Mouse (Mus musculus) embryo, embryonic 11 days (tissue): Measurements from ENCODE around the gene Ncor2.

Experiments
- DNase-seq: peaks from one replicate; pipeline ENCODE4 v3.0.0-alpha.2; 2015

The Ncor2 gene

DNA sequence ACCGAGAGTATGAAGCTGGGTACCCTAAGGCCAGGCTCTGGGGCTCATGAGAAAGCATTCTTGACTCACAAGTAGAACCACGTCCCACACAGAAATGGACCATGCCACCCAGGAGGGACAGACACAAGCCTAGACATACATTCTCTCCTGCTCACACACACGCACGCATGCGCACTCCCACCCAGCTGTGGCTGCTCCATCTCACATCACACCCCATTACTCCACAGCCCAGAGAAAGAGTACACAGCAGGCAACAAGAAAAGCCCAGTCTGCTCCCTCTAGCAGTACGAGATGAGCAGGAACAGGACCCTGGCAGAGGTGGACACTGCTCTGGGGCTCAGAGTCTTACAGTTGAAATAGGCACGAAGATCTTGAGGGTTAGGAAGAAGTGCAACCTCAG is 55.0 kb downstream of the Ncor2 start:
- no peak for DNase-seq

DNA sequence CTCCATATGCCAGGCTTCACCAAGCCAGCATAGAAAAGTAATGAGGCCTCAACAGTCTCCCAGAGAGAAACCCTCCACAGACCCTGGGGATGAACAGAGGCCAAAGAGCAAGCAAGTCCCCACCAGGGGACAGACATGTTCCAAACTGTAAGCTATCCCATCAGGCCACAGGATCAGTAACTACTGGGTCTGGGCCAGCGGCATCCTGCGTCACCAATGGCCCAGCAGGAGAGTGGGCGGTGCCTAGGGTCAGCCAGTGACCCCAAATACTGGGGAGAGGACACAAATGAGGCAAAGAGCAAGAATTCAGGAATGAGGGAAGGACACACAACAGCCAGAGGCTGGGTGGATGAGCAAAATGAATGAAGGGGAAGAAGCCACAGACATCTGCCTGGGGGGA is 55.8 kb downstream of the Ncor2 start:
- no peak for DNase-seq

DNA sequence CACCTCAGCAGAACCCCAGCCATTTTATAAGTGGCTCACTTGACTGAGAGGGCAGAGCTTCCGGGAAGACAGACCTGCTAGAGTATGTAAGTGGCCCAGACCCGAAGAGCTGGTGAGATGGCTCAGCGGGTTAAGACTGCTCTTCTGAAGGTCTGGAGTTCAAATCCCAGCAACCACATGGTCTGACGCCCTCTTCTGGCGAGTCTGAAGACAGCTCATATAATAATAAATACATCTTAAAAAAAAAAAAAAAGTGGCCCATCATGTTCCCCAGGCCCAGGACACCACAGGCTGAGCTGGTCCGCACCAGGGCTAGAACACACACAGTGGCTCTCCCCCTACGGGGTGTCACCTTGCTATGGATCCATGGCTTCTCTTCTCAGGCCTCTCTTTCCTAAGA is 56.5 kb downstream of the Ncor2 start:
- DNase-seq, result no peak

DNA sequence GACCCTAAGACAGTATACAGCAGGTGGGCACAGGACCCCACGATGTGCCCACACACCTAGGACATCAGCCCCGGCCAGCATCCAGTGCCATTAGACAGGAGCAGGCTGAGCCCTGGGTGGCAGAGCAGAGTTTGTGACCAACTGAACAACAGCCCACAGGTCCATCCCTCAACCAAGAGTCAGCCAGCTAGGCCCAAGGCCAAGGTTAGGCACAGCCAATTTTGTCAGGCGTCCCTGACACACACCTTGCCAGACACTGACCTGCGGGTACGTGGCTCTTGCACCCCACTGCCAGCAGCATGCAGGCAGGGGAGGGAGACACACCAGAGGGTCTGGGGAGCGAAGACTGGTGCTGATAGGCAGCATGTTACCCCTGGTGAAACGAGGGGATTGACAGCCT is 57.0 kb downstream of the Ncor2 start:
- DNase-seq, result no peak

DNA sequence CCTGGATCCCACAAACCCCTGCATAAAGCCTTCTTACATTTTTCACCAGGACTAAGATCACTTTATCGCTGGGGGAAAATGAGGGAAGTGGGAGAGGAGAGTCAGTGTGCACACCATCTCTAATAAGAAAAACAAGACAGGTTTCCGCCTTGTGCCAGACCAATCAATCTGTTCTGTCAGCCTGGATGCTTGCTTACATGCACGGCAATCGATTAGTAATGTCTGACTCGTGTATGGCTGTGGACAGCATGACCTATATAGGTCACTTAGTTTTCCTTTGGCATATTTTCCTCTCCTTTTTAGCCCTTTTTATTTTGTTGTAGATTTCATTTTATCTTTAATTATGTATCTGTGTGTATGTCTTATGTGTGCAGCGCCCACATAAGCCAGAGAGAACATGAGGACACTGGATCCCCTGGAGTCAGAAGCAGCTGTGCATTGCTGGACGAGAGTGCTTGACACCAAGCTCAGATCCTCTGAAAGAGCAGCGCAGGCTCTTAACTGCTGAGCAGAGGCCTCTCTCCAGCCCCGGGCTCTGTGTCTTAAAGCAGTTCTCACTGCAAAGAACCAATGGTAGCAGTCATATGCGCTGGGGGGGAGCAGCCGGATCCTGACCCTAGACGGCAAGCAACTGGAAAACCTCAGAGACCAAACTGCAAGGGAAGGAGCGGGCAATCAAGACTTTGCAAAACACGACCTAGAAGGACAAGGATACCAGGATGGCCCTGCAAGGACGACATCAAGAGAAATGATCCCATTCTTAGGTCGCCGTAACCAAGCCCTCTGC is 58.3 kb downstream of the Ncor2 start:
- DNase-seq, result peak; percentile 62

DNA sequence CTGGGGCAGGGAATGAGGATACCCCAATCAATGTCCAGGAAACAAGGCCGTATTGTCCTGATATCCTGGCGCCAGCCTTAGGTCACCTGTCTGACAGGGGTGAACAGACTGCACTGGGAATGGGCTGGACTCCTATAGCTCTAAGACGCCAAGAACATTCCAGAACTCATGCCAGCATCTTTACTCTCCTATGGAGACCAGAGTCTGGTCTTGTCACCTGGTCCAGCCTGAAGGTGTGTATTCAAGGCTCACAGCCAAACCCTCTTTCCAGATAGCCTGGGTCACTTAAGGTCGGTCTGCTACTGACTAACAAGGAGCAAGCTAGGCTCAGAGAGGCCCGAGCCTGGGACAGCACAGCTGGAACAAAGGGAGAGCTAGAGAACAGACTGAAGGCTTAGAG is 61.8 kb downstream of the Ncor2 start:
- no peak for DNase-seq

DNA sequence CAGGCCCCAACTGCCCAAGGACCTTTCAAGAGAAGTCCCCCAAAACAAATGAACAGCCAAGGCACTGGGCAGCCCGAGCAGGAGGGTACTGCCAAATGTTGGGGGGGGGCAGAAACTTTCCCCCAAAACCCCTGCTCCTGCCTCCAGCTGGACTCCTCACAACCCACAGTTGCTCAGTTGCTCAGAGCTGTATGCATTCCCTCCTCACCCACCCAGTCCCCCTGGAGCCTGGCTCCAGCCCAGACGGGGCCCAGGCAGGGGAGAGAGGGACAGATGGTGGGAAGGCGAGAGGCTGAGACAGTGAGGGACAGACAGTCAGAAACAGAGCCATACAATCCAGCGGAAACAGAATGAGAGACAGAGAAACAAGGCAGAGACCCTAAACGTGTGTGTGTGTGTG is 66.0 kb downstream of the Ncor2 start:
- DNase-seq, result no peak

DNA sequence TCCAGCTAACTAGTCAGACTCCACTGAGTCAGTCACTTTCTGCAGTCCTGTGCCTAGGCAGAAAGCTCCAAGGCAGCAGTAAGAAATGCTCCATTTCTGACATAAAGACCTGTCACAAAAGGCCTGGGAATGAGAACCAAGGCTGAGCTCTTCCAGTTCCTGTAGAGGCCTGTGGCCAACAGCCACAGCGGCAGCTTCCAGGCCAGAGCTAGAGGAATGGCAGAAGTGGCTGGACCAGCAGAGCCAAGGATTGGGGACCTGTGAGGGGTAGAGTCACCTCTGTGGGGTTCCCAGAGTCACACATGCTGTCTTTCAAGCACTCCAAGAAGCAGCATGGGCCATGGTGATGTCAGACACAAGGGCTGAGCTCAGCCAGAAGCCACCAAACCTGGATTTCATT is 66.4 kb downstream of the Ncor2 start:
- no peak for DNase-seq

DNA sequence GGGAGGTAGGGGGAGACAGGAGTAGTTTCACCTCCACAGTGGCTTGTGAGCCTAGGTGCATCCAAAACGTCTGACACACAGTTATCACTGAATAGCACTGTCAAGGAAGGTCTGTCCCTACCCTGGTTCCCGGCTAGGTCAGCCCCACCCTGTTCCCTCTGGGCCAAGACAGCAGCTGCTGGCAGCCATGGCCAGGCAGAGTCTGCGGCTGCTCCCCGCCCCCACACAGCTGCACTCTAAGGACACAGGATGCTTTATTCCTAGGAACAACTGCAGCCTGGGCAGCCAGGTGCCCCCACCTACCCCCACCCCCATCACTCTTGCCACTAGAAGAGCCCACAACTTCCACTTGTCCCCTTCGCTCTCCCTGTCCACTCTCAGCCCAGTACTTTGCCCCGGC is 67.9 kb downstream of the Ncor2 start:
- peak; percentile 65 for DNase-seq

DNA sequence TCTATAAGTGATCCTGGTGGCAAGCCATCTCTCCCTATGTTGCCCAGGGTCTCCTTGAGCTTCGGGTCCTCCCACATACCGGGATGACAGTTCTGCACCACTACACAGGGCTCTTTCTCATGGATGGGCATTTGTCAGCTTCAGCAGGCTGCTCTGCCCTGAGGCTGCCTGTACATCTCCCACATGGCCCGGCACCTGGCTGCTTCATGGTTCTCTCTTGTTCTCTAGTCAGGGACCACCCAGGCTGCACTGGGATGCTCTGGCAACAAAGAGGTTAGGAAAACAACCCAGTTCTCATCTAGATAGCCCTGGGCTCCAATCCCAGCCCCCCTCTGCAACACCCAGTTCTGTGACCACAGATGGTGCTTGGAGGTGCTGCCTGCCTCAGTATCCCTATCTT is 68.3 kb downstream of the Ncor2 start:
- peak; percentile 78 for DNase-seq

DNA sequence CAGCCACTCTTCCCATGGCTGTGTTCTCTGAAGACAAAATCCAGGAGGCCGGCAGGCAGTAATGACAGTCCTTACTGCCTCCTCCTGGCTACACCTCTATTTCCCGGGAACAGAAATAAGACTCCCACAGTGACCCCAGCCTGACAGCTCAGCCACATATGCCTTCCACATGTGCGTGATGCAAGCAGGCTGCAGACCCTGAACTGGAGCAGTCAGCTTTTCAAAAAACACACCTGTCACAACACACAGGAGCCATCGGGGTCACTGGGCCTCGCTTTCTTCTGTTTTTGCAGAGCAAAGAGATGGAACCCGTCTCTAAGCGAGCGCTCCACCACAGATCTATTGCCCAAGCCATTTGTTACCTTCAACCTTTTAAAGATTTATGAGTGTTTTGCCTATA is 68.8 kb downstream of the Ncor2 start:
- DNase-seq, result peak; percentile 78

DNA sequence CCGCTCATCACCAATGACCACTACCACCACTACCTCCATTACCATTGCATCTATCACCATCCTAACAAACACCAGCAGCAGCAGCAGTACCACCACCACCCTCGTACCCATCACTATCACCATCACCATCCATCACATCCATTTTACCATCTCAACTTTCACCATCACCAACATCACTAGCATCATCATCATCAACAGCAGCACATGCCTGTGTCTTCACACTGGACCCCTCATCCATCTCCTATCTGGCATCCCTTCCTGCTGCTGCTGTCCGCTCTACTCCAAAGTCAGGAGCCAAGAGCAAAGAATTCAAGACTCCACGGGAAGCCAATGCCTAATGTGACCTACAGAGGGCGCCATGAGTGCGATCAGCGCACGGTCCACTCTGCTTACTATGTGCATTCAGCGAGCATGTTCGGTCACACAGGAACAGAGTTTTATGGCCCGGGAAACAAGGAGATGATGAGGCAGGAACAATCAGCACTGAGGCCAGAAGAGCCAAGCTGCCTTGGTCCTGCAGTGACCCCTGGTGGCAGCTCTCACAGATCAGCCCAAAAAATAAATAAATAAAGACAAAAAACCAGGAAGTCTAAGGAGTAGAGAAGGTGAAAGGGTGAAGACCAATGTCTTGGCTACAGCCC is 71.9 kb downstream of the Ncor2 start:
- DNase-seq, result peak; percentile 72

DNA sequence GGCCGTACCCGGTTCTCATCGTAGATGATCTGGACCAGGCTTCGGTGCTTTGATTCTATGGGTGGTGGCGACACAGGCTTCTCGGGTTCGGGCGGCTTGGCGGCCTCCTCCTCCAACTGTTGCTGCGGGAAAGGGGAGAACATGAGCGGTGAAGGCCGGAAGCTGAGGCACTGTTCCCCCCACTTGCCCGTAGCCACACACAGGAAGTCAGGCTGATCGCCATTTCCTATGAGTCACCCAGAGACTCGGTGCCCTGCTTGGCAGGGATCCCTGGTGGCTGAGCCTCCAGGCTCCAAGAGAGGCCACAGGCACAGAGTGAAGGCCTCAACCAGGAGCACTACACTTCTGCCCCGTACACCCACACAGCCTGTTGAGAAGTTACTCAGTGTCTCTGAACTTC is 72.8 kb downstream of the Ncor2 start:
- no peak for DNase-seq

DNA sequence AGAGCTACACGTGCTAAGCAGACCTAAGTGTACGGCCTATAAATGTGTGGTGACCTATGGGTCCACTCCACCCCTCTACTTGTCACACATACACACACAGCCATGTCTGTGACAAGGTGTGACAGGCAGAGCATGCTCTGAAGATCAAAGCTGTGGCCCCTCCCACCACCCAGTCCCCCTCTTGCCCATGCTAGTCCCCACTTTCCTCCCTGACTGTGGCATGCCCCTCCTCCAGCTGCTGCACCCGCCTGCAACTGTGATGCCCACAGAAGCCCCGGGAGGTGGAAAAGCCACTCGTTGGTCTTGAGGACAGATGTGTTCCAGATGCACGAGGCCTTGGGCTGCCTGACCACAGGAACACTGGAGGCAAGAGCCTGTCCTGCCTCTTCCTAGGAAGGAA is 74.2 kb downstream of the Ncor2 start:
- DNase-seq, result no peak

DNA sequence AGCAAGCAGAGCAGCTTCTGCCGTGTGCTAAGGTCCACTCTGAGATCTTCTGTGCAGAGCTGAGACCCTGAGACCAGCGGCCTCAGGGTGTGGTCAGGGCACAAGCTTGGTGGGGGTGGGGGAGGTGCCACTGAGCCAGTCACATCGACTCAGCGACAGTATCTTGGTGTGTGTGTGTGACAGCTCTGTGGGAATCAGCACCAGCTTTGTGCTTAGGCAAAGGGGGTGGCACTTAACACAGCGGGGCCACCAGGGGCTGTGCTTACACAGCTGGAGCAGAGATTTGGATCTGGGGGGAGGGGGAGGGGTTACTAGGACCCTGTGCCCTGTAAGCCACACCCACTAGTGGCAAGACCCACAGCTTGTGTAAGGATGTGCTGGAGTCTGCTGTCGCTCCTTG is 75.6 kb downstream of the Ncor2 start:
- DNase-seq, result peak; percentile 49

DNA sequence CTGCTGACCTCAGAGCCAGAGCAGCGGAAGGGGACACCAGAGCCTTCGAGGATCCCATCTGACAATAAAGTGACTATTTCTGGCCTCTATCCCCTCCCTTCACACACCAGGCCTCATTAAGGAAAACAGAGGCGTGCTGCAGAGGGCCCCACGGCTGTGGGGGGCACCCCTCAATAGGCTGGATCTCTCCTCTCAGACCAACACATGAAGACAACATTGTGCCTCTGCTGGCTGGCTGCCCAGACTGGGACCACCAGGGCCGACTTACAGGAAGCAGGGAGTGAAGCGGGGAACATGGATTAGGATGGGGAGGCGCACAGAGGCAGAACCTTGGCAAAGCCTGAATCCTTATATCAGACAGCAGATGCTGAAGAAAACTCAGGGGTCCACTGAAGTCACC is 76.1 kb downstream of the Ncor2 start:
- no peak for DNase-seq

DNA sequence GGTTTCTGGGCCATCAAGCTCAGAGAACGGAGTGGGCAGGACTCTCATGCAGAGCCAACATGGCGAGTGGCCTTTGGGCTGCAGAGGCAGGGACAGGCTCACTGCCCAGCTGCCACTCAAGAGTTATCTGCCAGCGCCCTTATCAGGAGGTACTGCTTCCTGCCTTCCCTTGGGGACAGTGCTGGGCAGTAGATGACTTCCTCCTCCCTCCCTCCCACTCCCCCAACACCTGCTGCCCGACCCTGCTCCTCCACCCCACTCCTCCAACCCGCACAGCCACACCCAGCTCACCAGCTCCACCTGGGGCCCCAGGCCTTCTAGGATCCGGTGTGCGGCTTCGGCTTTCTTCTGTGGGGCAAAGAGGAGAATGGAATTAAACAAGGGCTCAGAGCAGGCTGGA is 76.7 kb downstream of the Ncor2 start:
- no peak for DNase-seq

DNA sequence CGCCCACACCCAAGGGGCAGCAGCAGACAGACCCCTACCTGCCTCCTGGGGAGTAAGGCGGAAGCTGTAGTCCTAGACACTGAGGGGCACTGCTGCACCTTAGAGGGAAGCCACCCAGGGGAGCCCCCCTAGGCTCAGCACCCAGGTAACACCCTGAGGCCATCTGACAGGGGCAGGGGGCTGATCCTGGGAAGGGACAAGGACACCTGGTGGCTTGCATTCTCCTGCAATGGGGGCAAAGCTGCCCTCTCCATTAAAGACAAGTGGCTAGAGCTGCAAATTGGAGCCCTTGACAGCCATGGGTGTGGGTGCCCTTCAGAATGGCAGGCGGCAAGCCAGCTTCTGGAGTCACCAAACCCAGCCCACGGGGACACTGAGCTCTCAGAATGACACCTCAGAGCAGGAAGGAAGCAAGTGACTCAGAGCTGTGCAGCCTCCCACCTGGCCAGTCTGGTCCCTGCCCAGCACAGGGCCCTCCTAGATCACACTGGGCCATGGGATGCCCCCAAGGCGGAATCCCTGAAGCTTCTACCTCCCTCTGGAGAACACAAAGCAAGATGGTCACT is 79.2 kb downstream of the Ncor2 start:
- DNase-seq, result no peak

DNA sequence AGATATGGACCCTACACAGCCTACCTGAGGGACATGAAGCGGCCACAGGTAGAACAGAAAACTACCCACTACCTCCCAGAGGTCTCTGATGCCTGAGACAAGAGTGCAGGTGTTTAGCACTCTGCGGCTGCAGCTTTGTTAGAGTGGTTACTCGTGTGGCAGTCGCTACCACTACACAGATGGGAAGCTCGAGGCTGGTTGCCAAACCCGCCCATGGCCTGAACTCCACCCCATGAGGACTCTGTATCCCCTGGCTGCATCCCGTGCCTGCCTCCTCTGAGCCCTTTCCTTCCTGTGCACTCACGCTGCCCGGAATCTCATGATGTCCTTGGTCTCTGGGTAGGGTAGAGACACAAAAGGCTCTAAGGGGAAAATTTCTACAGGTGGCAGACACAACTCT is 80.3 kb downstream of the Ncor2 start:
- no peak for DNase-seq

DNA sequence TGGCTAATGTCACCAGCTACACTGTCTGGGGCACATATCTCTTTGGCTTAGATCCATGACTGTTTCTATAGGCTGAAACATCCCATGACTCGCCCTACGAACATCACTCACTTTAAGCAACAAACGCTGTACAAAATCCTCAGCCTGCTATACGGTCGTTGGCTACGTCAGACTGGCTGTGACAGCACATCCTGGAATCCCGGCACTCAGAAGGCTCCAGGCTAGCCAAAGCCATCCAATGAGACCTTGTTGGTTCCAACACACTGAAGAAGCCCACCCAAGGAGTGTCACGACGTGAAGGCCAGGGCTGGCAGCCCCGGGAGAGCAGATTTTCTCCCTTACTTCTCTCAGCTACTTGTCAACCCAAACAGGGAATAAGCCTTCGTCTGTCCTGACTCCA is 82.7 kb downstream of the Ncor2 start:
- no peak for DNase-seq

DNA sequence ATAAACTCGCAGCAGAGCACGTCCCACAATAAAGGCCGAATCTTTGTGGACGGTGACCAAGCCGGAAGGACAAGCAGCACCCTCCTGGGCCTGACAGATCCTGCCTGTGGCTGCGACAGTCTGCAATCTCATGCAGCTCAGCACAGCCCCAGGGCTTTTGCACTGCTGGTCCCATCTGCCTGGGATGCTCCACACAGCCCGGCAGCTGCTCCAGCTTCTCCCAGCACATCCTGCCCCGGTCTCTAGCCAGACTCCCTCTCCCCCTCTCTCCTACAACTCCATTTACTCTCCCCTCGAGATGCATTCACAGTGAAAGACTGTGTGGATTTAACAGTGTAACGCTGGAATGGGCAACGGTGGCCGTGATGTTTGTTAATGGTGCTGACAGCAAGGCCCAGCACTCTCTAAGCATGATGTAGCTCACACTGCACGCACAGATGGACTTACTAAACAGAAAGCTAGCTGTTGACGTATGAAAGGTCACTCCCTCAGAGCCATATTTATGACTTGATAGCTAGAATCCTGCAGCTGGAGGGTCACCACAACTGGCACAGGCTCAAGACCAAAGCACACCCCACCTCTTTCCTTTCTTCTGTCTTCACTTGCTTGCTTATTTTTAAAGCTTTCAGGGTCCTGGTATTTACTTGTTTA is 83.4 kb downstream of the Ncor2 start:
- DNase-seq, result no peak

DNA sequence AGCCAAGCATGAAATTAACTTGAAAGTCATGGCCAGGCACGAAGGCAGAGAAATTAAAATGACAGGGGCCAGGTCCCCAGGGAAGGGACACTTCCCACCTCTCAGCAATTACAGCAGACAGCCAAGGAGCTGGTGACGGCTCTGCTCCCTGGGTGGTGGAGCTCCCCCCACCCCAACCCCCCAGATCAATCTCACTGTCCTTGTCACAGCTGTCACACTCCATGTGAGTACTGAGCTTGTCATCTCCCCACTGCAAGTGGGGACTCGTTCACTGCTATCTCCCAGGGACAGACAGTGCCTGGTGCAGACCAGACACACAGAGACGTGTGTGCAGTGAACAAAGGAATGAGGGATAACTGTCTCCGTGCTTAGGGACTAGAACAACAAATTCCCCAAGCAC is 85.2 kb downstream of the Ncor2 start:
- no peak for DNase-seq

DNA sequence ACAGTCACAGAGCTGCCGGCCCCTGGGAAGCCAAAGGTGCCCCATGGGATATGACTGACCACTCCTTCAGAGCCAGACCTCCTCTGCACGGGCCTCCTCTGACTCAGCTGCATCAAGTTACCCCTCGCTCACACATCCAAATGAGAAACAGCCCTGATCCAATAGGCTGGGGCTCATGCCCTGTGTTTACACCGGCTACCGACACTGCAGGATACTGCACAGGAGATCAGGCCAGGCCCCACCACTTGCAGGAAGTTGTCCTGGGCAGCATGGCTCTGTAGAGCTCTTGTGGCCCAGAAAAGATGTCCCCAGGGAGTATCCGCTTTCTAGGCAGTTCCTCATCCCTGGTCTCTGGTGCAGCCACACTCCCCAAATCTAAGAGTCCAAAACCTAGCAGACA is 90.9 kb downstream of the Ncor2 start:
- DNase-seq, result no peak

DNA sequence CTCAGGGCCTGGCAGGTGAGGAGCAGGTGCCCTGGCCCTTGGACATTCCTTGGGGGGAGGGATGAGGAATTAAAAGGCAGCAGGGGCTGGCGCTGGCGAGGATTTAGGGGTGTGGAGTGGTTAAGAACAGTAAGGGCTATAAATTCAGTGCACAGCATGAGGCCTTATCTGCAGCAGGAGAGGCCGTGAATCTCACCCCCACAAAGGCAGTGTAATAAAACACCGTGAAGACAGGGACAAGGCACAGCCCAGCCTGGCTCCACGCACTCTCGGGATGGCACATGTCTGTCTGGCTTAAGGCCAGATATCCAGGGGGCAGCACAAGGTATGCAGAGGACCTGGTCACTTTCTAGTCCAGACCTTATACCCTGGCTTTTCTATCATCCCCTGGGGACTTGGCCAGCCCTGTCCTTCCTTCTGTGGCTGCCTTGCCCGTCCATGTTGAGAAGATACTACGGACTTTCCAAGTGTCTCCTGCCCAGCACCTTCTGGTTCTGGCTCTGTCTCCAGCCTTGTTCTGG is 93.9 kb downstream of the Ncor2 start:
- no peak for DNase-seq
